Mouse (Mus musculus): ENCODE results near the gene Sirt5.

The Sirt5 gene

DNA sequence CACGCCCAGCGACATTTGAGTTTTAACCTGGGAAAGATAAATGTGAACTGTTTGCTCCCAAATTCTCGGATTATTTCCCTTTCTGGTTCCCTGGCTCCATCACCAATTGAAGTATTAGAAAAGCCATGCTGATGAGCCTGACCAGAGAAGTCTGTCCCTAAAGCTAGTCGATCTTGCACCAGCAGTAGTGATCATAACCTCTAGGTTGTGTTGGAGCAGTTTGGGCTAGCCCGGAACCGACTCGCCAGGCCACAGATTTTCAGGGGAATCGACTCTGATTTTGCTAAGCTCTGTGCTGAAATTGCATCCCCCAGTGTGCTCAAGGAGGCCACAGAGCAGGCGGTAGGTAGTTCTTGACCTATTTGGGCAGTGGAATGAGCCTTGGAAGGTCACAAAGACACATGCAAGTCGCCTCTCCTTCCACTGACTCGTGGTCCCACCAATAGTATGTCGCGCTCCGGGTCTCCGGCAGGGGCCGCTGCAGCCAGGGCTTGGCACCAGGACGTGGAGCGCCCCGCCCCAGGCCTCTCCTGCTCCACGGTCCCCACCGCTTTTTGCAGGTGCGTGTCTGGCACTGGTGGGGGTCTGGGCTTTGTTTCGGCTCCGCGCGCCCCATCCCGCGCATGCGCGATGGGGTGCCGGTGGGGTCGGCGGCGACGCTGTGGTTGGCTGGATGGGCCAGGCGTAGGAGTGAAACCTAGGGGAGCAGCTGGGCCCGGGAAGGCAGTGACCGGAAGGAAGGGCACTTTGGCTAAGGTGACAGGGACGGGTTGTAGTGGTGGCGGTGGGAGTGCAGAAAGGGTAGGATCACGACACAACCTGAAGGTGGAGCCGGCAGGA, at the start of gene Sirt5:
TSS of gene Sirt5 (plus strand) at position 512 of the 840 bp plus-strand sequence.
- peak; percentile 83 for DNase-seq (ENCODE audit: low read depth, low spot score)

DNA sequence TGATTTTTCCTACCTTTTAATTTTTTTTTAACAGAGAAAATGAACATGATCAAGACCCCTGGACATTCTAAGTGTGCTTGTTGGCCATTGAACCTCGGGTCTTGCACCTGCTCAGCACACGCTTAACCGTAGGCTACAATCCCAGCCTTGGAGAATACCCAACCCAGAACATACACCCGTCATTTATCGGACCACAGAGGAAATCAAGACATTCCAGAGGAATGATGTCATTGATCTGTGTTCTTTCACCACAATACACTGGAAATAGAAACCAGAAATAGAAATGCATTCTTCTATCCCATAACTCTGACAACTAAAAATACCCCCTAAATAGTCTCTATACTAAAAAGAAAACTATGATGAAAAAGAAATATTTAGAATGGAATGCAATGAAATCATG, 47.9 kb upstream of the Sirt5 start:
- no peak for DNase-seq (ENCODE audit: low read depth, low spot score)

DNA sequence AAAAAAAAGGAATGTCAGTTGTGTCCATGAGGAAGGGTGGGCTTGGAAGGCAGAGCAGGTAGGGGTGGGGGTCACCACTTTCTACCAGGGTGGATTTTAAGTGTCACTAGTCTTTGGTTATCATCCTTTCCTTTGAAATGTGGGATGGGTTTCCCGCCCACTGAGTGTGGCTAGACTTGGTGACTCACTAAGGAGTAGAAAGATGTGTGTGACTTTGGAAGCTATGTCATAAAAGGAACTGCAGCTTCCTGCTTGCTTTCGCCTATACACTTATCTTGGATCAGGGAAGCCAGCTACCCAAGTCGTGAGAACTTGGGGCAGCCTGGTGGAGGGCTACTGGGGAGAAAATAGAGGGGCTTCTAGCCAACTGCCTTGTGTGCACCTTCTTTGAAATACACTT, 45.9 kb upstream of the Sirt5 start:
- DNase-seq (ENCODE audit: low read depth, low spot score): no peak

DNA sequence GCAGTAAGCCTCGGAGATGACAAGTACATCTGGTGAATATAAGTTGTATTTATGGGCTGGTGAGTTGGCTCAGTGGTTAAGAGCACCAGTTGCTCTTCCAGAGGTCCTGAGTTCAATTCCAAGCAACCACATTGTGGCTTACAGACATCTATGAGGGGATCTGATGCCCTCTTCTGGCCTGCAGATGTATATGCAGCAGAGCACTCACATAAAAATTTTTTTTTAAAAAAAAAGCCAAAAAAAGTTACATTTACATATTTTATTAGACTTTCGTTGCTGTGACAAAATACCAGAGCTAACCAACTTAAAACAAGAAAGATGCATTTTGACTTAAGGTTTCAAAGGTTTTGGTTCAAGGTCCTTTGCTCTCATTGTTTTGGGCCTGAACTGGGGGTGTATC, 43.8 kb upstream of the Sirt5 start:
- DNase-seq (ENCODE audit: low read depth, low spot score): no peak

DNA sequence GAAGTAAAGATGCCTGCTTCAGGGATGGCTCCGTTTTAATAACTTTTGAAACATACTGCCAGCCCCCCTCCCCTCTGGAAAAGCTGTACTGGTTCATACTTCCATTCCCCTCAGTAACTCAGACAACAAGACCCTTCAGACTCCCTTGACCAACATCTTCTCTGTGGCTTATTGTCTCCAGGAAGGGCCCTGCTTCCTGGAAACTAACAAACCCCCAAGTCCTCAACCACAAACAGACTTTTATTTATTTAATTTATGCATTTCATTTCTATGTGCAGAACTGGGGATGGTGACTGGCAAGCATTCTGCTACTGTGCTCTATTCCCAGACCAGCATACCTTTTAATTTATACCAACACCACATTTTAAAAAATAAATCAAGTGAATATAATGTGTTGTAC, 39.9 kb upstream of the Sirt5 start:
- no peak for DNase-seq (ENCODE audit: low read depth, low spot score)

DNA sequence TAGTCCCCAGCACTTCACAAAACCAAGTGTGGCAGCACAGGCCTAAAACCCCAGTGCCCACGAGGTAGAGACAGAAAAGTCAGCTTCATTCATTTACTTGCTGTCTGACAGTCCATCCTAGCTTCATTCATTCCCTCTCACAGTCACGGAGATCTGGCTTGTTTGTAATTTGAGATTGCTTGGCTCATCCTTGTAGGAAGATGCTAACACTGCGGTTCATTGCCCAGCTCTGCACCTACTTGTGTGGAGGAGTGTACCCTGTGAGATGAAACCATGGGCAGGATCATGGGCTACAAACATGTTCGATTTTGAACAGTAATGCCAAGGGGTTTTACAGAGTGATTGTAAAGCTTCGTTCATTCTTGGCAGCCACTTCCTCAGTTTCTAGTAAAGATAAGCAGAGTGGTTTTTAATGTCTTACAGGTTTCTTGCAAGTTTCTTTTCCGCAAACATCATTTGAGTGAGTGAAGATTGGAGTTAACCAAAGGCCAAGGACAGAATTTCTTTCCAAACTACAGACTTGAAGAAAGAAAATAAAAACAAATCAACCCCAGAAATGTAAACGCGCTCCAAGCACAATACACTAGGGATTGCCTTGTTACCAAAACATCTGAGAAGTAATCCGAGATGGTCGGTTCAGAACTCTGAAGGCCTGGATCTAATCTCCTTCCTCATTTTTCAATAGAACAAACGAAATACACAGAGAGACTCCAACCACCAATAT, 33.4 kb upstream of the Sirt5 start:
- DNase-seq (ENCODE audit: low read depth, low spot score): no peak

DNA sequence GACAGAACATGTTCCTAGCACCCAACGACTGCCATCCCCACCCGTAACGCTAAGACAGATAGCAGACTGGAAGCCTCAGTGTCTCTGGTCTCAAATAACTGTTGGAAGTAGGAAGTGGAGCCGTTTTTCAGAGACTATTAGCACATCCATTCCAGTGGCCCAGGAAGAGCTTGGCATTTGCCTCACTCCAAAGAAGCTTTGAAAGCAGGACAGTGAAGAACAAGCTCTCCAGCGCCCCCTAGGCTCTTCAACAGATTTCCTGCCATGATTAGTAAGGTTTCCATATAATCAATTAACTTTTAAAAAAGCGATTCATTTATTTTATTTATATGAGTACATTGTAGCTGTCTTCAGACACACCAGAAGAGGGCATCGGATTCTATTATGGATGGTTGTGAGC, 32.7 kb upstream of the Sirt5 start:
- no peak for DNase-seq (ENCODE audit: low read depth, low spot score)

DNA sequence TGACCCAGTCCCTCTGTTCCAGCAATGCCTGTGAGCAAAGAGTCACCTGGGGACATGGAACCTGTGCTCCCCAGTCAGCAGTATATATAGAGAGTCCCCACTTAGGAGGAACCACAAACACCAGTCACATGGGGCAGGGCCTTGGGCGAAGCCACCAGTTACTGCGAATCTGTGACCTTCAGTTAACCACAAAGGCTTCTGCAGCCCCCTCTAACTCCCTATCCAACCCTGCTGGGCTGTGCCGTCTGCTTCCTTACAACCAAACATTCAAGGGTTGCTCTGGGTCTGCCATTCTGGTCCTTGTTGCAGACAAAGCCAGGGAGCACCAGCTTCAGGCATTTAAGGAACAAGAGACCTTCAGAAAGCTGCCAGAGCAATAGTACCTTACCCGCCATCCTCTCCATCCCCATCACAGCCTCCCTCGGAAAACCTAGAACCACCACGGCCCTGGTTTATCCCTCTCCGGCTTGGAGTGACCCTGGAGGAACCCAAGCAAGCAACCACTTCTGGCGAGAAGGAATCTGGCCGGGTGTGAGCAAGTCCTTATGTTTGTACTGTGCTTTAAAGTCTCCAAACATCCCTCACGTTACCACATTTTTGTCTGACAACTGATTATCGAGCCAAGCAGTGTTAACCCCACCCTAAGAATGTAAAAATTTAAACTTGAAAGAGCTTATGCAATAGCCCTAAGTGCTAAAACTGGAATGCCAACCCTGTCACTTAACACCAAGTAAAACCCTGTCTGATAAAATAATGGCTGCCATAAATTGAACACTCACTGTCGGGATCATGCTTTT, 28.7 kb upstream of the Sirt5 start:
- DNase-seq (ENCODE audit: low read depth, low spot score): no peak

GRCm38 (mm10) chr13:43338001-43338400, 27.3 kb upstream of the Sirt5 start:
- DNase-seq (ENCODE audit: low read depth, low spot score): no peak

- DNase-seq (ENCODE audit: low read depth, low spot score): no peak
Observed at GRCm38 (mm10) chr13:43338632-43339031, 26.7 kb upstream of the Sirt5 start.

DNA sequence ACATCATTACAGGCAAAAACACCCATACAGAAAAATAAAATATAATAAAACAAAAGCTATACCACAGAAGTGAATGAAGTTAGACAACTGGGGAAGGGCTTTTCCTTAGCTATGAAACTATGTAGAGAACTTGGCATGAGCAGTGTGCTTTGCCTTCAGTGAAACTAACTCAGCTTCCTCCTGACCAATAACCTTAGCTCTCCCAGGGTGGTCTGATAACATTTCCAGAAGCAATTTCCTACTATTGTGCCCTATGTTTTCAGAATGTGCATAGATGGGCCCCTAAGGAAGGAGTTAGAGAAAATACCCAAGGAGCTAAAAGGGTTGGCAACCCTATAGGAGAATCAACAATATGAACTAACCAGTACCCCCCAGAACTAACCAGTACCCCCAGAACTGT, 18.5 kb upstream of the Sirt5 start:
- no peak for DNase-seq (ENCODE audit: low read depth, low spot score)

DNA sequence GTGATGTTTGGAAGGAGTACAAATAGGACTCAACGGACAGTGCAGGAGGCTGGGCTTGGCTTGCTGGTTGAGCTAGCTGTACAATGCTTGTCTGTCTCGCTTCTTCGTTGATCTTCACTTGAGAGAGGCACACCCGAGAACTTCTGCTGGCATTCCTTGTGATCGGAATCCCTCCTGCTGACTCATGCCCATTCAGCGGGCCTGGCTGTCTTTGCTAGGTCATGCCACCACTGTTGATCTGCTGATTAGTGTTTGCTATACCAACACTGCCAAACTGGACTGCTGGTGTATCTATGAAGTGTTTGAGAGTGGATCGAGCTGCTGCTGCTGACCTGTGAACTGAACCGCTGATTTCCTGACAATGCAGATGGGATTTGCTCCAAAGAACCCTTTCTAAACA, 15.9 kb upstream of the Sirt5 start:
- DNase-seq (ENCODE audit: low read depth, low spot score): no peak

DNA sequence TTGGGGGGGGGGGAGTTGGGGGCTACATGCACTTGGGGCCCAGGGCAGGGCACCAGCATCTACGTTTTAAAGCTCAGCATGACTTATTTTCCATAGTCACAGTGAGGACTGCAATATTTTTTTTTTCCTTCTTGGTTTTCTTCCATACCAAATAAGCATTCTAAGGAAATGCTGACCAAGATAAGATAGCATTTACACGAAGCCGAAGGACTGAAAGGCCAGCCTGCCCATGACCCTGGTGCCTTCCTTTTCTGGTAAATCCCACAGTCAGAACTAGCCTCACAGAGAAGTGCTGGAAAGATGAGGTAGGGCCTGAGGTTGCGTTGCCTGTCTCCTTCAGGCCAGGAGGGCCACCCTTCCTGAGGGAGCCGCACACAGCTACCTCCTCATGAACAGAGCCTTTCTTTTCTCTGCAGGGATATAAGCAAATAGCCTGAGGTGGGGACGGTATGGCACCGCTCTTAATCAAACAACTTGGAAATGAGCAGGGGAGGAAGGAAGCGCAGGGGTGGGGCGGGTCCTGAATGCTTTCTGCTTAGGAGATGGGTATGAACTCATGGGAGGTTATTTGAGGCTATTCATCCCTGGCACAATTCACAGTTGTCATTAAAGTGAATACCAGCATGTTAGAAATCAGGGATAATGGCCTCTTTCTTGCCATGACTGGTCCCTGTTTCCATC, 14.7 kb upstream of the Sirt5 start:
- no peak for DNase-seq (ENCODE audit: low read depth, low spot score)

DNA sequence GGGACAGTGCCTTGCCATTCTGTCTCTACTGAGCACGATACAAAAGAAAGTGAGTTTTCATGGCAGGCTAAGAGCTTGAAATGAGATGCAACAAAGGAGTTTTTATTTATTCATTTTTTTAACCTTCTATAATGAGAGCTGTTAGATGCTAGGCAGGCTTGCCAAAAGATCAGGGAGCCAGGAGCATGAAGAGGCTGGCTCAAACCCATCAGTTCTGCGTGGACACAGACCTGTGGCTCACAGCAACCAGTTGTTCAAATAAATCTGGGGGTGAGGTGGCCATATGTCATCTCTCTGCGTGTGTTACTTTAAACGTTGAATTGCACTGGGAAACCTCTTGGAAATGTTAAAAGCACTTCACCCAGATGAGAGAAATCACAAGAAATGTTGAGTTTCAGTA, 11.9 kb upstream of the Sirt5 start:
- no peak for DNase-seq (ENCODE audit: low read depth, low spot score)

DNA sequence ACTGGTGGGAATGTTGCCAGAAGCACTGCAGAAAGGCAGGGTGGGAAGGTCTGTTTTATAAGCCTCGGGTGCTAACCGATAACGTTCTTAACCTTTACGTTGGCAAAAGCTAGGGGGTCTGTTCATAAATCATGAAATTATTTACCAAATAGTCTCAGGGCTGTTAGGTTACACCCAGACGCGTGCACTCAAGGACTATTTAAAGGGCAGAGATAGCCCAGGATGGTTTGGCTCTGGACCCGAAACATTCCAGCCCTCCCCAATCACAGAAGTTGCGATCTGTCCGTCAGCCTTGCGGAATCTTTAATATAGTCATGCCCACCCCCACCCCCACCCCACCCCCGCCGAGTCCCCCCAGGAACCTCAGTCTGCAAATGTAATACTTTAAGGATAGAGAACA, 10.9 kb upstream of the Sirt5 start:
- no peak for DNase-seq (ENCODE audit: low read depth, low spot score)

DNA sequence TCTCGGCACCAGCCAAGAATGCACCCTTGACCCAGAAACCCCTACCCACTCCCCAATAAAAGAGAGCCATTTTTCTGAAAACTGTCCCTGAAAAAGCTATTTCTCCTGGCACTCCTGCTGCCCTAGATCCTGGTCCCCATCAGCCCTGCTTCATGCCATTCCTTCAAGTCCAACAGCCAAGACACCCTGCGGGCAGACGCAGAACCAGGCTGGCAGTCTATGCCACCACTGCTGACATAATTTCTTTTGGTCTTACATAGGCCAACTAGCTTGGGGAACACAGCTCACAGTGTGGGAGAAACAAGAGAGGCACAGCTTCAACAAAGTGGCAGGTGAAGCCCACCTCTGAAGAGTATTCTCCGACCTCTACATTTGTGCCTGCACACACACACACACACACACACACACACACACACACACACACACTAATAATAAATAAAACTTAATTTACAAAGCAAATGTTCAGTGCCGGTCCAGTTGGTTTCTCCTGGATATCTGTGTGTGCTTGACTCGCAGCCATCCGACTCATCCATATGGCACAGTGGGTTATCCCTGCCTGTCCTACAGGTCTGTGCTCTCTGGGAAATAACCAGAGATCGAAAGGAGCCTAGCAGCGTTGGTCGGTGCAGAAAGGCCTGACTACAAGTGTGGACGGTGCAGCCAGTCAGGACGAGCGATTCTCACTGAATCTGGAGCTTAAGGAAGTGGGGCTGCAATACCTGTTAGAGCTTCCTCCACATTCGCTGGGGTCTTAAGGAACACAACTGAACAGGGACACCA, 8.8 kb upstream of the Sirt5 start:
- DNase-seq (ENCODE audit: low read depth, low spot score): no peak

GRCm38 (mm10) chr13:43360534-43360933, 4.8 kb upstream of the Sirt5 start:
- no peak for DNase-seq (ENCODE audit: low read depth, low spot score)

DNA sequence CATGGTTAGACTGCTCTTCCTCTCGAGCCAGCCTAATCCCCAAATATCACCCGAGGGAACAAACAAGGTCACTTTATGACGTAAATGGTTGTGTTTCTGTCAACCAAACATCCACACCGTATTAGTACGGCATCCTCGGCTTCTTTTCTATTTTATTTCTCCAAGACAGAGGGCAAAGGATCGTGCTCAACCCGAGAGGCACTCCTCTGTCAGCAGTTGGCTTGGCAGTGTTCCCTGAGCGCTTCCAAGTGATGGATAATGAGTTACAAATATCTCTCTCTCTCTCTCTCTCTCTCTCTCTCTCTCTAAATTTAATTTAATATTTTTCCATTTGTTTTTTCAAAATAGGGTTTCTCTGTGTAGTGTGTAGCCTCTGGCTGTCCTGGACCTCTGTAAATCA, 2.9 kb upstream of the Sirt5 start:
- DNase-seq (ENCODE audit: low read depth, low spot score): no peak

- DNase-seq (ENCODE audit: low read depth, low spot score): no peak
Observed at GRCm38 (mm10) chr13:43365825-43366184, 509 bp downstream of the Sirt5 start.

DNA sequence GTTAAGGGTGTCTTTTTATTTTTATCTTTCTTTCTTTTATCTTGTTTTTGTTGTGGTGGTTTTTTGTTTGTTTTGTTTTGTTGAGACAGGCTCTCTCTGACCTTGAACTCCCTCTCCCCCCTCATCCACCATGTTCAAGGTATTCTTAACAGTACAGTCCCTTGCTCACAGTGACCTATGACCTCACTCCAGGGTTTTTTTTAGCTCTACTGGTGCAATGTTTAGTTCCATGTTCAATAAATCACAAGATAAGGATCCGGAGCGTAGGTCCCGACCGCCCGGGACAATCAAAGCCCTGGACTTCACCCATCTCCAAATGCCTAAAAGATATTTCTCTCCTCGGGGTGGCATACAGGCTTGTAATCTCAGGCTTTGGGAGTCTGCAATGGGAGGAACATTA, 4.8 kb downstream of the Sirt5 start:
- DNase-seq (ENCODE audit: low read depth, low spot score): no peak

DNA sequence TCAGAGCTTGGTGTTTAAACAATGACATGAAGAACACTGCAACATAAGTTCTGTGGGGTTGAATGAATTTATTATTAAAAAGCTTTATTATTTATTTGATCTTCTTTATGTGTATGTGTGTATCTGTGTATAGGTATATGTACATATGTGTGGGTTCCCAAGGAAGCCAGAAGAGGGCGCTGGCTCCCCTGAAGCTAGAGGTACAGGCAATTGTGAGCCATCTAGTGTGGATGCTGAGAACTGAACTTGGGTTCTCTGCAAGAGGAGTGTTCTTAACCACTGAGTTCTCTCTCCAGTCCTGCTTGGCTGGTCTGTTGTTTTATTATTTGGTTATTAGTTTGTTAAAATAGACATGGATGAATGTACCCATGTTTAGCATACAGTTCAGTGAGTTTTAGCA, 7.6 kb downstream of the Sirt5 start:
- no peak for DNase-seq (ENCODE audit: low read depth, low spot score)

Measured in retina, postnatal 7 days (tissue).